Mouse (Mus musculus): ENCODE results near the gene Tmem256. TPM values are rescaled to one million over a fixed set of nuclear protein-coding genes. Genes with fewer than 3 reads are reported as not detected.

Gene Tmem256
- 121 TPM for polyA plus RNA-seq (2017; shearing (Covaris generic))

DNA sequence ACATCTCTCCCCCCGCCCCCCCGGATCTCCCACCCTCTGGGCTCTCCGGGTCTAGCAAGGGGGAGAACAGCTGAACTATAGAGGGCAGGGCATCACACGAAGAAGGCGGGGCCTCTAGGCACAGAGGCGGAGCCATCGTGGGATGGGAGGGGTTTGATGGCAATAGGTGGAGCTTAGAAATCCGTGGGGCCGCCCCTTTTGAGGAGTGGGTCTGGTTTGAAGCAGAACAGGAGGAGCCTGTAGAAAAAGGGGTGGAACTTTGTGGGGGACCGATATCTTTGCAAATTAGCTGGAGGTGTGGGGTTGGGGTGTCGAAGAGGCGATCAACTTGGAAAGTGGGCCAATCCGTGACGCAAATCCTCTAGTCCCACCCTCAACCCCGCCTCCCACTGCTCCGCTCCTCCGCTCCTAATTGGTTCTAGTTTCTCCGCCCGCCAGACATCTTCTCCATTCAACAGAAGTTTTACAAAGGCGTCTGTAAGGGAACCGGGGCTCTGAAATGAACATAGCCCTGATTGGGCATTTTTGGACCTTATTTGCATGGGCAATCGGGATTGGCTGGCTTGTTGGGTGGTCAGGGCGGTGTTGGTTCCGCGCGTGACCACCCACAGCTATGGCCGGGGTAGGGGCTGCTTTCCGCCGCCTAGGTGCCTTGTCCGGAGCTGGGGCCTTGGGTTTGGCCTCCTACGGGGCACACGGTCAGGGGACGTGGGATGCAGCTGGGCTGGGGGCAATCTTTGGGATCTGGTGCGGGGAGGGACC, at the start of gene Tmem256:
Gene Tmem256, plus strand, starts transcription at position 563 of the 762 bp plus-strand sequence.

DNA sequence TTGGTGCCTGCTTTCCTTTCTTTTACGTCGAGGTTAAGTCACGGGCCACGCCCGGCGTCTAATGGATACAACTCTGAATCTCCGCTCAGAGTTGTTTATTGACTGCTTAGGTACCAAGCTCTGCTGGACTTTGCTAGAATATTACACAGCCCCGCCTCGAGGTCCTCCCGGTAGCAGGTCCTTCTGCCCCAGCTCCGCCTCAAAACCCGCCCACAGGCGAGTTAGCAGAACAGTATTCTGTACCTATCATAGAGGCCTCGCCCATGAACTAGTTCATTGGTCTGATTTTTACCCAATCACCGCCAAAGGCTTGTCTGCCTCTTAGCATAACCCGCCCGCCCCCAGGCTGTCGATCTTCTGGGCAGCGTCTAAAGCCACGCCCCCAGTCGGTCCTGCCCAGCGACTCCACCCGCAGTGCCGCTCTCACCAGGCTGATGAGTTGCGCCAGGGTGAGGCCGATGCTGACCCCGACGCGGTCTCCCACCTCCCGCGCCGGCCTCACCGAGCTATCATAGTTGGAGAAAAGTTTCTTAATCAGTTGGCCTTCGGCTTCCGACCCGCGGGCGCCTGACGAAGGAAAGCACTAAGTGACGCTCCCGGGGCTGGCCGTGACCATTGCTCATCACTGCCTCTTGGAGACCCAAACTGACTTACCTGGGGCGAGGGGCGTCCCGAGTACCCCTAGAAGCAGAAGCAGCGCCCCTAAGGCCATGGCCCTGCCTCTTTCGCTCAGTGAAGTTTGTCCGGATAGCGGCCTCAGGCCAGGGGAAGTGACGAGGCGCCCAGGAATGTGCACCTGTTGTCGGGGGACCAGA, 42.9 kb upstream of the Tmem256 start, which contains the start of gene Chrnb1:
Gene Chrnb1, minus strand, starts transcription at position 776 of the 815 bp plus-strand sequence.

DNA sequence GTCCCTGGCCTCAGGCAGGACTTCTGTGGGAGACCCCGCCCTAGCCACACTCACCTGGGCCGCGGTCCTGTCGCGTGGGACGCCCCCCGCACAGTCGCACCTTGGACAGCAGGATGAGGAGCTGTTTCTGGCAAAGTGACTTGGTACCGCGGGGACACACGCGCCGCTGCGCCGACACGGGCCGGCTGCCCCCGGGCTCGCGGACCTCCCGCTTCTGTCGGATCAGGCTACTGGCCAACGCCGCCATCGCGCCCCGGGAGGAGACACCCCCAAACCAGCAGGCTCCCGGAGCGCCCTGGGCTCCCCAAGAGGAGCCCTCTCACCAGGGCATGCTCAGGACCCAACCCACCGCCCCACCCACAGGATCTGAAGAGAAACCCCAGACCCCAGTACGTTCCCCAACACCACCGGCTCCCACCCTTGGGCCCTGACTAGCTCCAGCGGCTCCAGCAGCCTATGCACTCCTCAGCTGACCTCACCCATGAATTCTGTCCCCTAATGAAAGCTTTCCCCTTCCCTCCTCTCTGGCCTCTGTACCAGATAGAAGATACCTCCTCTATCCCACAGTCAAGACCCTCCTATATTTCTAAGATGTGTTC, 36.8 kb upstream of the Tmem256 start, which contains the start of gene Fgf11:
Gene Fgf11, minus strand, starts transcription at position 479 of the 599 bp plus-strand sequence.

DNA sequence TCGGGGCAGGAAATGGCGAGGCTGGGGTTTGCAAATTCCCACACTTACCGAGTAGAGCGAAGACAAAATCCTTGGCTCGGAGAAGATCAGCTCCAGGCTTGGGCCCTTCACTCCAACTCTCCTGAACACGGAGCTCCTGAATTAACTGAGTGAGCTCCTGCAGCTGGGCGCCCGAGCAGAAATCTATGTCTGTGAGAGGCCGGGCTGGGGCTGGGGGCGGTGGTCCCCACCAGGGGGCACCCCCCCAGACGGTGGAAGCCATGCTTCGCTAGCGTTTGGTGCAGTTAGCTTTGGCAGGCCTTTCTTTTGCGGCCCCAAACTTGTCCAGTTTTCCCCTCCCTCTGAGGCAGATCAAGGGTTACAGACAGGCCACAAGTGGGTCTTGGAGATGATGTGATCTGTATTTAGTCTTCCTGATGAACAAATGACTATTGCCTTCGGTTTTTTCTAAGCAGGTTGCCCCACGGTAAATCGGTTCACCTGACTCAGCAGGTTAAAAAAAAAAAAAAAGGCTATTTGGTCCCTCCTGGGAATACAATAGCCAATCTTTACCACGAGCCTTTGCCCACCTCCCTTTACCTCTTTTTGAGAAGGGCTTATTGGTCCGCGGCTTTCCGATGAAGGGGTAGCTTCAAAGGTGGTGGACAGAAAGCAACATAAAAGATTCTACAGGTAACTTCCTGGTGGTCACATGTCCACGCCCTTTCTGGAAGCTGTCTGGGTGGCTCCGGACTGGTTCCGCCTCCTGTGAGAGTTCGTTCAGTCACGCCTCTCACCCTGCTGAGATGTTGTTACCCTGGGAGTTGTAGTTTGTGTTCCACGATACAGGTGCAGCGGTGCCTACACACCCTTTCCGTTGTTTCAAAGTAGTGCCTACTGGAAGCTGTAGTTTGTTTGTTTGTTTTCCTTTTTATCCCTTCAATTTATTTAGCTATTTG, 33.1 kb upstream of the Tmem256 start, which contains the start of gene Tmem102:
Gene Tmem102, minus strand, starts transcription at position 653 of the 938 bp plus-strand sequence.

DNA sequence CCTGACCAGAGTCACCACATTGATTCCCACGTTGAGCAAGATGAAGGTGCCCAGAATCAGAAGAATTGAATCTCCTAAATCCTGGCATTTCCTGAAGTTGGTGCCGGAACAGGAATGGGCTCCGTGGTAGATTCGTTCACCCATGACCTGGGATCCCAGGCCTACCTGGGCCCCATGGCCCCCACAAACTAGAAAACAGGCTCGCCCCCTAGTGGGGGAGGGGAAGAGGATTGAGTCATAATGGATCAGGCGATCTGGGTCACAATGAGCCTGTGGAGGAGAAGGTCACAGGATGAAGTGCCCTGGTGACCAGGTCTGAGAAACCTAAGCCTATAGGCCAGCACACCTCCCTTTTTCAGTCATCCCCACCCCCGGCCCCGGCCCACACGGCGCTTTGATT, 23.2 kb upstream of the Tmem256 start, which contains the start of gene Gm39566:
Gene Gm39566, minus strand, starts transcription at position 144 of the 400 bp plus-strand sequence.

DNA sequence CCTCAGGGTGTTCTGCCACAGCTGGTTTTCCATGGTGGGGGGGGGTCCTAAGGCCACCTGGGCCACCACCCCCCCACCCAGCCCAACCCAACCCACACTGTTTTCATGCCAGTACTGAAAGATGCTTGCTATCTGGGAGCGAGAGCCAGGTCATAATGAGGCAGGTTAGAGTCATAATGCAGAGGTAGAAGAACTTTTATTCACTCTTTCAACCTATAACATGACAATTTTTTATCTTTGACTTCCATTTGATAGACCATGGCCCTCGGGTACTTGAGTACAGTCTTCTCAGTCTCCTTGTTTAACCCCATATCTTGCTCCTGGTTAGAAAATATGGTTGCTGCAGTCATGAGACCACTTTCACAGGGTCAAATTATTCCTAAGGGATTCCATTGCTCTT, 19.9 kb upstream of the Tmem256 start, which contains the start of gene Spem2:
Gene Spem2, minus strand, starts transcription at position 101 of the 400 bp plus-strand sequence.

DNA sequence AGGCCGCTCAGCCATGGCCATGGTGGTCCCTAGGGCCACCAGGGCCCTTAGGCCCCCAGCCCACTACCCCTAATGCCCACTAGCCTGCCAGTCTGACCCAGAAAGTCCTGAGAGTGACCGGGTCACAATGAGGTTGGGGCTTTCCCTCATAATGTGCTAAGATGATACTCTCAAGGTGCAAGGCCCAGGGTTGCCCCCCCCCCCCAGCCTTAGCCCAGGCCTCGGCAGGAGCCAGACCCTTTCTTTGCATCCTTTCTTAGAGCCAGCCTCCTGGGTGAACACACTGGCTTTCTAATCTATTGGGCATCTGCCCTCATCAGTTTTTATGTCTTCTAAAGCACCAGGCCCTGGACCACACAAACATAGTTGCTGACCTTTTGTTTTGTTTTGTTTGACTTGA, 16.2 kb upstream of the Tmem256 start, which contains the start of gene Spem1:
Gene Spem1, minus strand, starts transcription at position 101 of the 400 bp plus-strand sequence.

DNA sequence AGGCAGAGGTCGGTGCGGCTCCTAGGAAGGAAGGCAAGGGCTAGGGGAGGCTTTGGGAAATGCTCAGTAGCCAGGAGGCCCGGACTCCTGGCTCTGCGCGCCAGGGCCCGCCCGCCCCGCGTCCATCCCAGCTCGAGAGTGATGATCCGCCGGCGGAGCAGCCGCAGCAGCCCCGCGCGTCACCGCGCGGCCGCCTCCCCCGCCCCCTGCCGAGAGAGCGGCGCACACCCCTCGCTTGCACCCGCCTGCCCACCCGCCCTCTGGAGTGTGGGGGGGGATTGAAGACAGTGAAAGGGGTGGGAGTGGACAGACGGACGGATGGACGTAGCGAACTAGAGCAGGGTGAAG, 736 bp upstream of the Tmem256 start, which contains the start of gene Nlgn2:
Gene Nlgn2, minus strand, starts transcription at position 181 of the 348 bp plus-strand sequence.

DNA sequence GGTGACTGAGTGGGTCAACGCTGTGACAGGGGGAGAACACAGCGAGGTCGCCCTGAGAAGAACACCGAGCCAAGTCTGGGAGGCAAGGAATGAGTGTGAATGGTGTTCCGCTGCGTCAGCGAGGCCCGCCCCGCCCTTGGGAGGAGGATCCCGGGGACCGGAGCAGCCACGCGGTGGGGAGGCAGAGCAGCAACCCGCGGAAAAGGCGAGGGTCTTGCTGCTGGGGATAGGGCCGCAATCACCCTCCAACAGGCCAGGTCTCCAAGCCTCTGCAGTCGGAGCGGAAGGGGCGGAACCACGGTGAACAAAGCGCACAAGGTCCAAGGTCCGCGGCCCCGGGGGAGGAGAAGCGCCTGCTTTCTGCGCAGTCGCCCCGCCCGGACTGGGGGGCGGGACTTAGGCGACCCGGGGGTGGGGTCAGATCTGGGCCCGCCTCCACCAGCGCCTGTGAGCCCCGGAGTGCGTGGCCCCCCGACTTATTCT, 7.9 kb downstream of the Tmem256 start, which contains the start of gene Plscr3:
Gene Plscr3, plus strand, starts transcription at position 179 of the 483 bp plus-strand sequence.

DNA sequence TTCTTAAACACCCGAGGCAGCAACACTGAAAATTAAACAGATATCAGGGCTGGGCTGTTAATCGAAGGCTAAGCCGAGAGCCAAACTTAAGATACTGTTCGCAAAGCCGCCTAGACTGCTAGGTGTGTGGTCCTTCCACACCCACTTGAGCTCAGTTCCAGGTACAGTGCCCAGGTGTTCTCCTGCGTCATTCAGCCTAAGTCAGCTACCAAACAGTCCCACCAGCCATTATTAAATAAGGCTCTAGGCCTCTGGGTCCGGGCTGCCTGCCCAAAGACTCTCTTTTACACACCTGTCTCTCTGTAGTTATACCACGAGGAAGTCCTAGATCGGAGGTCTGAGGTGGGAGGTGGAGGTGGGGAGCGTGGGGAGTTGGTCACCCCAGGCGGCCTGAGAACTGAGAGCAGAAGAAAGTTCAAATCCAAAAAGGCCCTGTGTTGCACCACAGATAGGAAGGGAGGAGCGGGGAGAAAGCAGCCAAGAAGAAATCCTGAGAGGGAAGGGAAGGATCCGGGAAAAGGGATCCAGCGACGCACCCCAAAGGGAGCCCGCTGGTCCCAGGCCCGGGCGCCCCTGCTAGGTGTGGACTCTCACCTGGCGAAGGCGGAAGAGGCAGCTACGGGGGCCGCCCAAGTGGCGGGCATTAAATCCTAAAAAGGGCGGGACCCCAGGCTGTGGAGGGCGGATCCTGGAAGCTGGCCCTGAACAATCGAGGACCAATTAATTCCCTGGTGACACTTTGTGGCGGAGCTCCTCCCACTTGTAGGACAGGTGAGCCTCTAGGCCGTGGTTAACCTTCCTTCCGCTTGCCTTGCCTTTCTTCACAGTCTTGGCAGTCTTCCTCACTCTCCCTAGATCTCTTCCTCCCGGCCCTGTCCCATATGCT, 20.0 kb downstream of the Tmem256 start, which contains the start of gene Tnk1:
Gene Tnk1, minus strand, starts transcription at position 618 of the 886 bp plus-strand sequence.

DNA sequence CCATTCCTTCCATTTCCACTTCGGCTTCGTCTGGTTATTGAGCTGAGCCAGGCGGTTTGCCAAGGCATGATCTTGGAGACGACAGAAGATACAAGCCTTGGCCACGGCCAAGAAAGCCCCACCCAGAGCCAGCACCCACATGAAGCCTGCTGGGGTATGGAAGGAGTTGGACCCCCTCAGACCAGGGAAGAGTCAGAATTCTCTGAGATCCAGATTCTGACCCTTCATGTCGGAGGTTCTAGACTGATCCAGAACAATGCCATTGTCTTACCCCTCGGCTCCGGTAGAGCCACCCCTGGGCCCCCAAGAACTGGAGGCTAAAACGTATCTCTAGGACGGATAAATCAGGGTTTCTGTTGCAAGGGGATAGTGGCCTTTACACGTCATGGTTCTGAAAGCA, 39.6 kb downstream of the Tmem256 start, which contains the start of gene Tmem95:
Gene Tmem95, minus strand, starts transcription at position 141 of the 400 bp plus-strand sequence.

DNA sequence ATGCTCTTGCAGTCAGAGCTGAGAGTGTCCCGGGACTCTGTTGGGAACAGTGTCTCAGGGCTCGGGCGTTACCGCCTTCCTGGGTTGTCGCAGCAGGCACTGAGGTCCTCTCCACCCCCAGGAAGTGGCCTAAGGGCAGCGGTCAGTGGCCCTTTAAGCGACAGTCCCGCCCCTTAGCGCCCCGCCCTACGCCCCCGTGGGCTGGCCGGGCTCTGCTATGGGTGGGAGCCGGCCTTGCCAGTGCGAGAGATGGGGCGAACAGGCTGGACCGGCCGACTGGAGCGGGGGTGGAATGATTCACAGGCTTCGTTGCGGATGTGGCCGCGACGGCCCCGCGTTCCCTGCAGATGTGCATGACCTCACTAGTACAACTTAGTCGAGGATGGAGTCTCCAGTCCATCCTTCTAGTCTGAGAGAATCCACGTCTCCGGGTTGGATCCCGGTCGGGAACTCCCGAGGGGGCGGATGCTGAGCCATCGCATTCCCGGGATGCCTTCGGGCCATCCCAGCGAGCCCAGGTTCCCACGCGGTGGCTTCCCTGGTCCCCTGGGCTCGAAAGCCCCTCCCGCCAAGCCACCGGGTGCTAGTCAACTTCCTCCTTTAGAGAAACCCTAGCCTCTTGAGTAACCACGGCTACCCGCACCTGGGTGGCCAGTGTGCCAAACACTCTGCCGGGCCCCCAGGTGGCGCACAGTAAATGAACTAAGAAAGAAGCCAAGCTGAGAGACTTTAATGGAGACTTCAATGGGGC, 42.7 kb downstream of the Tmem256 start, which contains the start of gene Kctd11:
Gene Kctd11, minus strand, starts transcription at position 554 of the 751 bp plus-strand sequence.

Other genes with a start within 250 kb of the Tmem256 start
- not detected for gene Atp1b2, start 232.6 kb upstream of the Tmem256 start, polyA plus RNA-seq (2017; shearing (Covaris generic))
- gene Shbg, start 220.6 kb upstream of the Tmem256 start, polyA plus RNA-seq (2017; shearing (Covaris generic)): not detected
- not detected for gene Sat2, start 216.5 kb upstream of the Tmem256 start, polyA plus RNA-seq (2017; shearing (Covaris generic))
- 9.2 TPM for gene Fxr2, start 205.5 kb upstream of the Tmem256 start, polyA plus RNA-seq (2017; shearing (Covaris generic))
- not detected for gene Sox15, start 183.2 kb upstream of the Tmem256 start, polyA plus RNA-seq (2017; shearing (Covaris generic))
- 66.8 TPM for gene Mpdu1, start 175.9 kb upstream of the Tmem256 start, polyA plus RNA-seq (2017; shearing (Covaris generic))
- gene Cd68, start 172.4 kb upstream of the Tmem256 start, polyA plus RNA-seq (2017; shearing (Covaris generic)): 5.7 TPM
- gene Eif4a1, start 166.1 kb upstream of the Tmem256 start, polyA plus RNA-seq (2017; shearing (Covaris generic)): 558 TPM
- gene Senp3, start 156.4 kb upstream of the Tmem256 start, polyA plus RNA-seq (2017; shearing (Covaris generic)): 44.6 TPM
- not detected for gene Tnfsf13, start 152.7 kb upstream of the Tmem256 start, polyA plus RNA-seq (2017; shearing (Covaris generic))
- not detected for gene Tnfsf12, start 142.7 kb upstream of the Tmem256 start, polyA plus RNA-seq (2017; shearing (Covaris generic))
- gene Tnfsfm13, start 142.4 kb upstream of the Tmem256 start, polyA plus RNA-seq (2017; shearing (Covaris generic)): not detected
- gene Polr2a, start 79.9 kb upstream of the Tmem256 start, polyA plus RNA-seq (2017; shearing (Covaris generic)): 53.7 TPM
- gene Slc35g3, start 76.5 kb upstream of the Tmem256 start, polyA plus RNA-seq (2017; shearing (Covaris generic)): not detected
- gene Zbtb4, start 72.6 kb upstream of the Tmem256 start, polyA plus RNA-seq (2017; shearing (Covaris generic)): 4.9 TPM
- 3.5 TPM for gene Chrnb1, start 42.6 kb upstream of the Tmem256 start, polyA plus RNA-seq (2017; shearing (Covaris generic))
- gene Fgf11, start 36.7 kb upstream of the Tmem256 start, polyA plus RNA-seq (2017; shearing (Covaris generic)): not detected
- not detected for gene Tmem102, start 32.9 kb upstream of the Tmem256 start, polyA plus RNA-seq (2017; shearing (Covaris generic))
- not detected for gene Gm39566, start 23.2 kb upstream of the Tmem256 start, polyA plus RNA-seq (2017; shearing (Covaris generic))
- gene Spem2, start 20.0 kb upstream of the Tmem256 start, polyA plus RNA-seq (2017; shearing (Covaris generic)): not detected
- gene Spem1, start 16.3 kb upstream of the Tmem256 start, polyA plus RNA-seq (2017; shearing (Covaris generic)): not detected
- 0.65 TPM for gene Nlgn2, start 730 bp upstream of the Tmem256 start, polyA plus RNA-seq (2017; shearing (Covaris generic))
- 30.1 TPM for gene Plscr3, start 7.9 kb downstream of the Tmem256 start, polyA plus RNA-seq (2017; shearing (Covaris generic))
- not detected for gene Tnk1, start 20.2 kb downstream of the Tmem256 start, polyA plus RNA-seq (2017; shearing (Covaris generic))
- gene Tmem95, start 39.5 kb downstream of the Tmem256 start, polyA plus RNA-seq (2017; shearing (Covaris generic)): not detected
- 1.1 TPM for gene Kctd11, start 42.9 kb downstream of the Tmem256 start, polyA plus RNA-seq (2017; shearing (Covaris generic))
- 549 TPM for gene Acap1, start 57.0 kb downstream of the Tmem256 start, polyA plus RNA-seq (2017; shearing (Covaris generic))
- 3.9 TPM for gene 2810408A11Rik, start 62.5 kb downstream of the Tmem256 start, polyA plus RNA-seq (2017; shearing (Covaris generic))
- 4.2 TPM for gene Neurl4, start 62.6 kb downstream of the Tmem256 start, polyA plus RNA-seq (2017; shearing (Covaris generic))
- gene Gps2, start 75.4 kb downstream of the Tmem256 start, polyA plus RNA-seq (2017; shearing (Covaris generic)): 152 TPM
- 1,005 TPM for gene Eif5a, start 83.4 kb downstream of the Tmem256 start, polyA plus RNA-seq (2017; shearing (Covaris generic))
- not detected for gene Ybx2, start 97.3 kb downstream of the Tmem256 start, polyA plus RNA-seq (2017; shearing (Covaris generic))
- not detected for gene Slc2a4, start 109.7 kb downstream of the Tmem256 start, polyA plus RNA-seq (2017; shearing (Covaris generic))
- not detected for gene Cldn7, start 126.3 kb downstream of the Tmem256 start, polyA plus RNA-seq (2017; shearing (Covaris generic))
- gene Ctdnep1, start 142.6 kb downstream of the Tmem256 start, polyA plus RNA-seq (2017; shearing (Covaris generic)): 26.1 TPM
- 78.3 TPM for gene Elp5, start 144.0 kb downstream of the Tmem256 start, polyA plus RNA-seq (2017; shearing (Covaris generic))
- 496 TPM for gene Gabarap, start 152.6 kb downstream of the Tmem256 start, polyA plus RNA-seq (2017; shearing (Covaris generic))
- 111 TPM for gene Phf23, start 157.3 kb downstream of the Tmem256 start, polyA plus RNA-seq (2017; shearing (Covaris generic))
- gene Dvl2, start 162.1 kb downstream of the Tmem256 start, polyA plus RNA-seq (2017; shearing (Covaris generic)): 16.7 TPM
- gene Acadvl, start 176.9 kb downstream of the Tmem256 start, polyA plus RNA-seq (2017; shearing (Covaris generic)): 142 TPM
- 9.1 TPM for gene Dlg4, start 178.4 kb downstream of the Tmem256 start, polyA plus RNA-seq (2017; shearing (Covaris generic))
- gene Asgr1, start 215.6 kb downstream of the Tmem256 start, polyA plus RNA-seq (2017; shearing (Covaris generic)): not detected